Mouse (Mus musculus) embryonic fibroblast, embryonic 13.5 days (primary cell): ENCODE measurements at regions not wholly inside any gene's neighbourhood (a gene's known extent, or its start where the extent isn't known, plus 50 kb on each side); places are given as distances from the start of the nearest gene placed in this dataset.

ENCODE experiments used
- CTCF ChIP-seq: IDR thresholded peaks from 2 replicates; pipeline ENCODE4 v1.5.1; 2011; ENCODE audit warnings: mild to moderate bottlenecking, control low read depth, low read length, moderate library complexity, borderline replicate concordance; ENCODE audit not compliant: insufficient read depth
- POLR2A ChIP-seq: IDR thresholded peaks from 2 replicates; pipeline ENCODE4 v1.6.1; 2011; ENCODE audit warnings: low read depth, mild to moderate bottlenecking, control low read depth, low read length, moderate library complexity

DNA sequence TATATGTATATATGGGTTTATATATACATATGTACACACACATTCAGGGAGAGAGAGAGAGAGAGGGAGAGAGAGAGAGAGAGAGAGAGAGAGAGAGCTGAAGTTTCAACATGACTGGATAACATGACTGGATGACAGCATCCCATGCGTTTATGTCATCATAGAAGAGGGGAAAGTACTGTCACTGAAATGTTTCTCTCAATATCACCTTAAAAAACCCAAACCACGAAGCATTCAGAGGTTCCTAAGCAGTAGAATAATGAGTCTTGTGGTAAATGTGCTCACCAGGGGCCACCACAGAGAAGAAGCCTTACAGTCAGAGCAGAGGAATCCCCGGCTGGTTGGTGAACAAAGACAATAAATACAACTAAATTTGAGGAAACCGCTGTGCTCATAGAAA lies 342.9 kb upstream of the Adamts16 start:
- TF ChIP-seq POLR2A (no peak), CTCF (no peak)
